Mouse (Mus musculus): ENCODE measurements around the gene Nat10.

Nat10 gene

DNA sequence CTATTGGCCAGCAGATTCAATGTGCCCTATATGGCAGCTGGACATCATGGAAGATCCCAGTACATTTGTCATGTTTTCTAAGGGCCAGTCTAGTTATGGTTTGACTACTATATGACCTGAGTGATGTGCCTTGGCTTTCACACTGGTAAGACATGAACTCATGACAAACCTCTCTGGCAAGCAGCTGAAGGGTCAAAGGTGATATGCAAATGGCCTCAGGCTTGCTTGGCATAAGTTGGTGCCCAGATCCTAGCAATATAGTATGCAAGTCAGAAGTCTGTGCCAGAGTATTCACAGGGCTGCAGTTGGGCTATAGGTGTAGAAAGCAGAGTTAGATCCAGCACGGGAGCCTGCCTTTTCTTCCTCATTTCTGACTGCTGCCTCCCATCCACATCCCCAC, 69.8 kb downstream of the Nat10 start:
- no peak for ATAC-seq (ENCODE audit: low TSS enrichment)

GRCm38 (mm10) chr2:103690828-103691227, 70.2 kb downstream of the Nat10 start:
- ATAC-seq (ENCODE audit: low TSS enrichment) = no peak

- ATAC-seq (ENCODE audit: low TSS enrichment) = peak; percentile 64
Measured at GRCm38 (mm10) chr2:103690425-103690824, 70.6 kb downstream of the Nat10 start.

GRCm38 (mm10) chr2:103687888-103688287, 73.2 kb downstream of the Nat10 start:
- no peak for ATAC-seq (ENCODE audit: low TSS enrichment)

- ATAC-seq (ENCODE audit: low TSS enrichment) = no peak
Measured at GRCm38 (mm10) chr2:103687143-103687542, 73.9 kb downstream of the Nat10 start.

DNA sequence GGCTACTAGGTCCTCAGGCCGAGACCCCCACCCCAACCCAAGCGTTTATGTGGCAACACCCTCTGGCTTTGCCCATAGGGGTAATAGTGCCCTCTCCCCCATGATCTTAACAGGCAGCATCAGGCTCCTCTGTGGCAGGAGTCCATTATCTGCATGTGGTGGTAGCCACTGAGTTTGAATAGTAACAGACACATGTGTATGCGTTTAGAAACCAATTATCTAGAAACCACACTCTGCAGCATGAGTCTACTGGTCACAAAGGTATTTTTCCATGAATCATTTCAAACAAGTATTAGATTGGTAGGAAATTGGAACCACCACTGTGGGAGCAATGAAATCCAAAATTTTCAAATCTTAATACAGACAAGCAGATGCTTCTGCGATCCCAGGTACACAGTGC, 75.5 kb downstream of the Nat10 start:
- ATAC-seq (ENCODE audit: low TSS enrichment) = no peak

GRCm38 (mm10) chr2:103684926-103685577, 76.0 kb downstream of the Nat10 start:
- no peak for ATAC-seq (ENCODE audit: low TSS enrichment)

DNA sequence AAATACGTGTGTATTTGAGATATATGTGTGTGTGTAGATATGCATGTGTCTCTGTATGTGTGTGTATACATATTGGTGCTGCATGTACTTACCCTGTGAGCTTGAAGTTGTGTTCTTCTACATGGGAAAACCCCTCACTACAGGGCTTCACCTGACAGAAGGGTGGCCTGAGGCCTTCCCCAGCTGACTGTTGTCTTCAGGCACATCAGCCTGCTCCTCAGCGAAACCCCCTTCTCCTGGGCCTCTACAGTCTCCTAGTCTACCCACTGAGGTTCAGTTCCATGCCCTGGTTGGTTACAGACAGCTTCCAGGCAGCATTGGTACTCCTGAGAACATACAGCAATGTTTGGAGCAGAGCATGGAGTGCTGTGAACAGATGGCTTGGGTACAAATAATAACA, 76.6 kb downstream of the Nat10 start:
- ATAC-seq (ENCODE audit: low TSS enrichment) = no peak

DNA sequence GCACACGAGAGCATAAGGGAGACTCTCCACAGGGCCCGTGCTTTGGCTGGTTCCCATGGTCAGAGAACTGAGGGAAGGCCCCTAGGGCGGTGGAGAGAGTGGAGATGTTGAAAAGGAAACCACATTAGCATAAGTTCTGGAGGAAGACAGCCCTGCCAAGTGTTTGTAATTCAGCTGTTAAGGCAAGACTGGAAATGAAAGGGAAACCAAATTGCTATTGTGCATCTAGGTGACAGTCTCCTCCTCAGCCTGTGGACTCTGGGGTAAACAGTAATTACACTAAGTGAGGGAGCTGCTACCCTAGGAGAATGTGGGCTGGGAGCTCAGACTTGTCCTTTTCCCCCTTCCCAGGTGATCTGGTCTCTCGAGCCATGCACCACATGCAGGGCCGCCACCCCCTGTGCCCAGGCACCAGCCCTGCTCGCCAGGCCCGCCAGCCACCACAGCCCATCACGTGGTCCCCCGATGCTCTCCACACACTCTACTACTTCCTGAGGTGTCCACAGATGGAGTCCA, 78.1 kb downstream of the Nat10 start:
- ATAC-seq (ENCODE audit: low TSS enrichment) = peak; percentile 66

GRCm38 (mm10) chr2:103682261-103682722, 78.8 kb downstream of the Nat10 start:
- ATAC-seq (ENCODE audit: low TSS enrichment) = no peak

DNA sequence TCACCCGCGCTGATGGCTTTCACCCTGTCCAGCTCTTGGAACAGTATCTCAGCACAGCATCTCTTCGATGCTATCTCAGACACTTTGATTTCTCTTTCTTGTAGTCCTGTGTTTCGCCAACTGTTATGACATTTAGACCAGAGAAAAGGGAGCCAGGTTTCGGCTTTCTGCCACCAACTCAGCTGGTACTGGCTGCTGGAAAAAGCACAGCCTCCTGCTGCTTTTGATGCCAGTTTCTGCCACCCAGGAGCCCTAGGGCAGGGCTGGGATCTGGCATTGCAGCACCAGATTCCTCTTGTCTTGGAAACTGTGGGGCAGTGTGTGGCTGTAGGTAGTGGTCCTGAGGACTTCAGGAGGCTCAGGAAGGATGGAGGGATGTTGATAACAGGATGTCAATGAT, 79.9 kb downstream of the Nat10 start:
- no peak for ATAC-seq (ENCODE audit: low TSS enrichment)

GRCm38 (mm10) chr2:103680364-103681110, 80.5 kb downstream of the Nat10 start:
- ATAC-seq (ENCODE audit: low TSS enrichment) = no peak

- ATAC-seq (ENCODE audit: low TSS enrichment) = no peak
Measured at GRCm38 (mm10) chr2:103678433-103678832, 82.6 kb downstream of the Nat10 start.

DNA sequence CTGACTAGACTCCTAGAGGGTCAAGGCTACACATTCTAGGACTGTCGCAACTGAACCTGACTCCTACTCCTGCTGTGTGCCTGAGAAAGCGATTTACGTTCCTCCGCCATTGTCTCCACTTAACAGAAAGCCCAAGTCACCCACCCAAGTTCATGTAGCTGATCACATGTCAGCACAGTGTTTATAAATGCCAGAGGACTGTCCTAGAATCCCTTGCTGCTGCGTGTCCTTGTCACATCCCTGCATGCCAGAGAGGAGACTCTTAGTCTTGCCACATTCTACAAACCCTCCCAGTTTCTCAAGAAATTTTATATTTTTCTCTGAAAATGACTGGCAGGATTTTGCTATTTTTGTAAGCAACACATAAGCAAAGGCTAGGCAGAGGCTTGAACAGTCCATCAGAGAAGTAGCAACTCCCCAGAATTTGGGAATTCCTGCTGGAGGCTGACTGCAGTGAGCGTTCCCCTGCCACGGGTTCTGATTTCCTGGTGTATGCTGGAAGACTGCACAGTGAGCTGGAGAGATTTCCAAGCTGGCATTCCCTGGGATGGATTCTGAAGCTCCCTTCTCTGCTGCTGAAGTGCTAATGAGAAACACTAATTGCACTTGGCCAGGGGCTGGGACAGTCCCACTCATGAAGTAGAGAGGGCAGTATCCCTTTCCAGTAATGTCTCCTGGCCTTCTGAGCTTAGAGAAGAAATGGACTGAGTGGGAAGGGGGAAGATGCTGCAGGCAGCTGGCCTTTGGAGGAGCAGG, 83.3 kb downstream of the Nat10 start:
- ATAC-seq (ENCODE audit: low TSS enrichment) = peak; percentile 53; the same call in 1 of the 2 replicates

- ATAC-seq (ENCODE audit: low TSS enrichment) = no peak
Measured at GRCm38 (mm10) chr2:103676808-103677207, 84.3 kb downstream of the Nat10 start.

- ATAC-seq (ENCODE audit: low TSS enrichment) = no peak
Measured at GRCm38 (mm10) chr2:103675391-103675790, 85.7 kb downstream of the Nat10 start.

DNA sequence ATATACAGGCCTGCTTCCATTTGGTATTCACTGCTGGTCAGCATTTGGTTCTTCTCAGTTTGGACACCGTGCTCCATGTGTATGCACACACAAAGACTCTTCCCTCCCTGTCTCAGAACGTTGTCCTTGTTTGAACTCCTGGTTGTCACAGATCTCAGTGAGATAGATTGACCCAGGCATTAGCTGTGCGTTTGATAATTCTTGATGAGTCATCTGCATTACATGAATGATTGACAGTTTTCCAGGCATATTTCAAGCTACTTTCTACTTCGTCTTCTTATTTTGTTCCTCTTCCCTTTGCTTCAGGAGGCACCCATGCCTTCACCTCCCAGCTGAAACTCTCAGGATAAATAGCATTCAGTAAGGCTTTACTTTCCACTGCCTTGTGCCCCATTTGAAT, 87.5 kb downstream of the Nat10 start:
- ATAC-seq (ENCODE audit: low TSS enrichment) = no peak

GRCm38 (mm10) chr2:103672573-103673119, 88.4 kb downstream of the Nat10 start:
- no peak for ATAC-seq (ENCODE audit: low TSS enrichment)

Measured in frontal cortex, adult (tissue).